Mouse (Mus musculus) cerebellum, adult 2 months (tissue): ENCODE results near the gene Myl4.

Experiments used
- CTCF ChIP-seq: fragments of 200-500 bp; IDR thresholded peaks from 2 replicates; pipeline ENCODE4 v1.5.1; 2011; ENCODE audit warnings: low read depth, mild to moderate bottlenecking, control low read depth, low read length, moderate library complexity, borderline replicate concordance; ENCODE audit not compliant: insufficient read depth
- POLR2A ChIP-seq: fragments of 200-500 bp; IDR thresholded peaks from 2 replicates; pipeline ENCODE4 v1.6.1; 2011; ENCODE audit warnings: low read length, control low read depth, borderline replicate concordance; ENCODE audit not compliant: insufficient read depth

- TF ChIP-seq POLR2A (no peak), CTCF (no peak)
Observed at GRCm38 (mm10) chr11:104607491-104608245, 57.2 kb downstream of the Myl4 start, which contains the start of gene Itgb3.
